Mouse (Mus musculus) Patski (cell line): Measurements from ENCODE around the gene Adnp. TPM values are rescaled to one million over a fixed set of nuclear protein-coding genes. Genes with fewer than 3 reads are reported as not detected.
"Not testable (repeated sequence)": the region's sequence is repeated elsewhere in the genome, so short reads cannot be mapped to it uniquely, and the experiment has no call there.

ENCODE experiments used
- ATAC-seq: fragments of 100-300 bp; one replicate; pipeline ENCODE4 v1.8.0; 2021
- CTCF ChIA-PET: fragments of 350-600 bp; sonication (Branson Sonifier 250); formaldehyde crosslinking; loops from one replicate; lab custom pipeline; 2022; ENCODE audit warnings: inconsistent platforms; lab: Charles Lee
- POLR2A ChIA-PET: fragments of 350-600 bp; sonication (Branson Sonifier 250); formaldehyde crosslinking; loops from one replicate; lab custom pipeline; 2022; ENCODE audit warnings: antibody characterized with exemption, inconsistent platforms; lab: Charles Lee
- DNase-seq: peaks from one replicate; pipeline ENCODE4 v3.0.0-alpha.2; 2011; ENCODE audit warnings: low read depth, low spot score
- H3K27me3 ChIP-seq: fragments of 371-371 bp; one replicate; pipeline ENCODE4 v1.5.1; 2021
- CTCF ChIP-seq: fragments of 100-300 bp; IDR thresholded peaks from one replicate; pipeline ENCODE4 v1.5.1; 2021
- in situ Hi-C: fragments of 300-500 bp; cut with MboI; formaldehyde crosslinking; loops from 3 replicates; pipeline ENCODE4 v1.11.1; 2018; ENCODE audit warnings: low pct_unique_long_range_greater_than_20kb, mixed read lengths
- polyA plus RNA-seq: library from polyadenylated mRNA; unstranded; gene quantifications from one replicate; pipeline ENCODE4 v1.2.3, GENCODE M21; 2021

The Adnp gene
- polyA plus RNA-seq, 1 experiment from 2014 or later, result 18.6 TPM

GRCm38 (mm10) chr2:168175946-168176345, 31.0 kb downstream of the Adnp start:
- CTCF ChIA-PET, result interaction anchor here (1.1 to 1.6 kb wide), 3 partner anchors 11 to 38 kb away, joined by 3 read pairs; no protein-coding TSS in a partner anchor
- no peak for ATAC-seq
- no peak for TF ChIP-seq CTCF
- in situ Hi-C loops, result no loop called here
- no peaks in the 10 kb centered on the region for H3K27me3 ChIP-seq
- POLR2A ChIA-PET, result interaction anchor here (0.6 kb wide), 1 partner anchor 55 kb away, joined by 3 read pairs; no protein-coding TSS in a partner anchor
- no peak for DNase-seq

- CTCF ChIA-PET, result no interaction called here
- no peak for TF ChIP-seq CTCF
- in situ Hi-C loops, result no loop called here
- ATAC-seq (no peak), DNase-seq (no peak)
- H3K27me3 ChIP-seq, result no peaks in the 10 kb centered on the region
- POLR2A ChIA-PET, result no interaction called here
Measured at GRCm38 (mm10) chr2:168170167-168170685, 36.7 kb downstream of the Adnp start.

GRCm38 (mm10) chr2:168169800-168170113, 37.2 kb downstream of the Adnp start:
- in situ Hi-C loops, result no loop called here
- no peak for DNase-seq
- ATAC-seq, result no peak
- H3K27me3 ChIP-seq, result no peaks in the 10 kb centered on the region
- ChIA-PET CTCF (no interaction called here), POLR2A (no interaction called here)
- no peak for TF ChIP-seq CTCF

GRCm38 (mm10) chr2:168168892-168169799, 37.8 kb downstream of the Adnp start:
- H3K27me3 ChIP-seq, result no peaks in the 10 kb centered on the region
- CTCF ChIA-PET, result no interaction called here
- DNase-seq (no peak), ATAC-seq (no peak)
- no peak for TF ChIP-seq CTCF
- in situ Hi-C loops, result no loop called here
- POLR2A ChIA-PET, result no interaction called here

DNA sequence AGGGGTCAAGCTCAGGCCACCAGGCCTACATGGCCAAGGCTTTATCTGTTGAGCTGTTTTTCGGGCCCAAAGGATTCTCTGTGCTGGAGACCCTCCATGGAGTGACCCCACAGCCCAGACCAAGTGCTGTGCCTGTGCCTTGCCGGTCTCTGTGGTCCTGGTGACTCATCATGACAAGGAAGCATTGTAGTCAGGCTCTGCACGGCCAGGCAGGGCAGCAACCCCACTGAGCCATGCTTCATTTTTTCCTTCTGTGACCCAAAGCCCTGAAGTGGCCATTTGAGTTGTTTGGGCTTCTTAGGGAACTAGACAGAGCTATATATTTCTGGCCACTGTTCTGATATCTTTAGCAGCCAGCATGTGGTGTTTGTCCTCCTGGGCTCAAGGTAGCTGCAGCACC, 39.1 kb downstream of the Adnp start:
- ATAC-seq, result no peak
- ChIA-PET POLR2A (interaction anchor here (0.7 kb wide), 1 partner anchor 153 kb away, joined by 3 read pairs; no protein-coding TSS in a partner anchor), CTCF (no interaction called here)
- DNase-seq, result no peak
- no peaks in the 10 kb centered on the region for H3K27me3 ChIP-seq
- no peak for TF ChIP-seq CTCF
- in situ Hi-C loops, result no loop called here

- in situ Hi-C loops, result no loop called here
- ChIA-PET POLR2A (no interaction called here), CTCF (no interaction called here)
- TF ChIP-seq CTCF, result no peak
- DNase-seq, result no peak
- ATAC-seq, result no peak
- H3K27me3 ChIP-seq, result no peaks in the 10 kb centered on the region
Measured at GRCm38 (mm10) chr2:168166750-168167460, 40.0 kb downstream of the Adnp start.

DNA sequence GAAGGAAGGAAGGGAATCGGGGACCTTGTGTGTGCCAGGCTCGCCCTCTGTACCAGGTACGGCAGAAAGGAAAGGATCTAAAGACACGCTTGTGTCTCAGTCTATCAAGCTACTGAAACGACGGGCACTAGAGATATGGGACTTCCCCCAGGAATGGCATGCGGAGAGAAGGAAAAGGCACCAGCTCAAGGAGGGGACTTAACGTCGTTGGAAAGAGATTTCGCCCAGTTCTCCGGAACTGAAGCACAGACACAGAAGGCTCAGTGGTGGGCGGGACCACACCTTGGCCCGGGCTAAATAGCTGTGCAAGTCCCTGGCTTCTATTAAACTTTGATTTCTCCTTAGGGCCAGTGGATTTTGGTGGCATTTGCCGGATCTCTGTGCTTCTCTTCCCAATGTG, 44.9 kb downstream of the Adnp start:
- ATAC-seq (no peak), DNase-seq (no peak)
- POLR2A ChIA-PET, result no interaction called here
- CTCF ChIA-PET, result no interaction called here
- in situ Hi-C loops, result no loop called here
- TF ChIP-seq CTCF, result no peak
- H3K27me3 ChIP-seq, result no peaks in the 10 kb centered on the region

DNA sequence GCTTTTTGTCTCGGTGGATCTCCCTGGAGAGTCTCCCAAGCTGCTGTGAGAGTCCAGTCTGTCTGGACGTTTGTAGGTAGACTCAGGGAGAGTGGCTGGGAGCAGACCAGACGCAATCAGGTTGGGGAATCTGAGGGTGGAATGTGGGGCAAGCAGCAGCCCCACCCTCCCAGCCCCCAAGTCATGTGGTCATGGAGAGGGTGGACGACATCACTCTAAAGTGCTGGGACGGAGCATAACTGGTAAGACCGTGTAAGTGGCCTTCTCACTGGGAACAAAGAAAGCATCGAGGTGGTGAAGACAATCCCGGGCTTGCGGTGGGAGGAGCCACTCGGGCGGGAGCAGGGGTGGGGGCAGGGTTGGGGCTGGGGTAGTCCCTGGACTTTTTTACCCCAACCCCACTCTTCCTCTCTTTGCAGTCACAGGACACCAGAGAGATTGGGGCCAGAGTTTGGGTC, 45.4 kb downstream of the Adnp start:
- in situ Hi-C loops, result no loop called here
- POLR2A ChIA-PET, result no interaction called here
- CTCF ChIA-PET, result no interaction called here
- no peaks in the 10 kb centered on the region for H3K27me3 ChIP-seq
- DNase-seq (no peak), ATAC-seq (no peak)
- TF ChIP-seq CTCF, result no peak

DNA sequence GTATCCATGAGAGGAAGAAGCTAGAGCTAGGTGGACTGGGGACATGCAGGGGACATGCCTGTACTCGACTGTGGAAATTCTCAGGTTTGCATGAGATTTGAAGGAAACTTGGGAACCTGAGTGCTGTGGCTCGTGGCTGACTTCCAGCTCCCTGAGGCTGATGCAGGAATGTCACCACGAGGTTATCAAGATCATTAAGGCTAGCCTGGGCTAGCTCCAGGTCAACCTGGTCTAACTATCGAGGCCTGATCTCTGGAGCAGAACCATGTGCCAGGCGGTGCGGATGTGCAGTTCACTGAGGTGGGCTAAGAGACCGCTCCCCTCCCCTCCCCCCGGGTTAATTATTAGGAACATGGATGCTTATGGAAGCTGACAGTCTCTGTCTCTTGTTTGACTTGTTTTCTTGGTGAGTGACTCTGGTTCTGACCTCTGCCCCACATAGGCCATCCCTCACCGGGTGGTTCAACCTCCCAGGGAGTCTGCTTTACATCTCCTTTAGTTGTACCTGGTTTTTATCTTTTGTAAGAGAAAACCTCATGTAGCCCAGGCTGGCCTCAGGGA, 46.5 kb downstream of the Adnp start:
- in situ Hi-C loops, result no loop called here
- no peak for TF ChIP-seq CTCF
- ChIA-PET POLR2A (no interaction called here), CTCF (interaction anchor here (1.2 to 1.4 kb wide), 2 partner anchors 28 to 44 kb away, joined by 3 read pairs; no protein-coding TSS in a partner anchor)
- H3K27me3 ChIP-seq, result no peaks in the 10 kb centered on the region
- DNase-seq, result no peak
- ATAC-seq, result no peak

GRCm38 (mm10) chr2:168158911-168159711, 47.8 kb downstream of the Adnp start:
- POLR2A ChIA-PET, result interaction anchor here (1.8 kb wide), 1 partner anchor 20 kb away, joined by 6 read pairs; no protein-coding TSS in a partner anchor
- H3K27me3 ChIP-seq, result no peaks in the 10 kb centered on the region
- CTCF ChIA-PET, result interaction anchor here (1.4 kb wide), 1 partner anchor 42 kb away, joined by 3 read pairs; no protein-coding TSS in a partner anchor
- TF ChIP-seq CTCF, result no peak
- no peak for DNase-seq
- ATAC-seq, result peak; percentile 57
- in situ Hi-C loops, result no loop called here

DNA sequence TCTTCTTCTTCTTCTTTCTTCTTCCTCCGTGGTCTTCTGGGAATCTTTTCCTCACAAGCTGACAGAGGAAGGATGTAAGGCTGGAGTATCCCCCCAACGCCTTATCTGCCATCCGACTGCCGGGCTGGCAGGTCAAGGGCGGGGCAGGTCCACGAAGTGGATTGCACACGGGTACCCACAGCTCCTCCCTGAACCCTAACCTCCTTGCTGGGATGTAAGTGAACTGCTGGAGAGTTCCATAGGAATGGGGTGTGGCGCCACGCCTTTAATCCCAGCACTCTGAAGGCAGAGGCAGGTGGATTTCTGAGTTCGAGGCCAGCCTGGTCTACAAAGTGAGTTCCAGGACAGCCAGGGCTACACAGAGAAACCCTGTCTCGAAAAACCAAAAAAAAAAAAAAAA, 48.9 kb downstream of the Adnp start:
- in situ Hi-C loops, CTCF ChIA-PET, ATAC-seq, POLR2A ChIA-PET, H3K27me3 ChIP-seq, DNase-seq: not testable (repeated sequence)
